27 mouse cellular contexts compared by ENCODE assay signal in the genomic region with DNA sequence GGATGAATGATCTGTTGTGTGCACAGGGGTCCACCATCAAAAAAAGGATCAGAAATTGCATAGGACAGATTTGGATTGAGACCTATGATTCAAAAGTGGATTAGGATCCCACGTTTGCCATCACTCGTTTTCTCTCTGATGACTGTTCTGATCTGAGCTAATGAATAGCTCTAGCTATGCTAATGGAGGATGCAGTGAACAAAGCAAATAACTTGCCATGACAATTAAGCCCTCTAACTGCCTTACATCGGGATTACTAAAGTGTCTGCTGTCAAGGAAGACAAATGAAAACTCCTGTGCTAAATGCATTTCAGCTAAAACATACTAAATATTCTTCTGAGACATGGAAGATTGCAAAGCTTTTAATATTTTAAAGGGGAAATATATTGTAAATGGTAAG.
"Had no signal": no experiment of that assay in that cellular context is flagged by ENCODE, and none has a peak within 500 bp of the region (broad histone marks: within the 10 kb centered on the region; RNA-seq: fewer than 3 reads in every experiment).

No protein-coding gene starts in this region.

- ATAC-seq: hindbrain, embryonic 16.5 days; inflammation-experienced regulatory T-cells, adult 6 months; intestine, embryonic 15.5 days; intestine, postnatal 0 days had no signal

- H3K4me3 ChIP-seq: heart, embryonic 10.5 days; heart, embryonic 12.5 days; hindbrain, embryonic 10.5 days; hindbrain, embryonic 12.5 days; intestine, embryonic 15.5 days; layer of hippocampus, adult 2 months; left cerebral cortex, adult 2 months; limb, embryonic 10.5 days; limb, embryonic 12.5 days; liver, embryonic 13.5 days; liver, embryonic 15.5 days had no signal

- H3K4me2 ChIP-seq: heart, embryonic 12.5 days; hindbrain, embryonic 12.5 days; hindbrain, embryonic 14.5 days; intestine, embryonic 15.5 days; limb, embryonic 12.5 days; liver, embryonic 11.5 days; liver, embryonic 13.5 days; liver, embryonic 15.5 days had no signal

- H3K4me1 ChIP-seq: heart, embryonic 10.5 days; heart, embryonic 12.5 days; hindbrain, embryonic 10.5 days; hindbrain, embryonic 12.5 days; intestine, embryonic 15.5 days; limb, embryonic 10.5 days; limb, embryonic 12.5 days; liver, embryonic 13.5 days; liver, embryonic 15.5 days had no signal

- H3K27me3 ChIP-seq: heart, embryonic 12.5 days; hindbrain, embryonic 12.5 days; intestine, embryonic 15.5 days; limb, embryonic 12.5 days; liver, embryonic 13.5 days; liver, embryonic 15.5 days had no signal

- H3K9ac ChIP-seq: heart, embryonic 12.5 days; hindbrain, embryonic 12.5 days; hindbrain, embryonic 14.5 days; intestine, embryonic 15.5 days; limb, embryonic 12.5 days; liver, embryonic 13.5 days; liver, embryonic 15.5 days had no signal

- DNase-seq: gastrocnemius, postnatal 10 days; gastrocnemius, postnatal 25 days; heart, adult 18-20 months; heart, postnatal 10 days; heart, postnatal 4 days; kidney, adult 18-20 months; kidney, adult 8-10 months; kidney, postnatal 10 days; kidney, postnatal 25 days; kidney, postnatal 4 days; liver; liver, embryonic 13.5 days had no signal

- H3K27ac ChIP-seq: heart, embryonic 10.5 days; hindbrain, embryonic 10.5 days; hindbrain, embryonic 12.5 days; hindbrain, embryonic 14.5 days; intestine, embryonic 15.5 days; layer of hippocampus, adult 2 months; left cerebral cortex, adult 2 months; limb, embryonic 10.5 days; limb, embryonic 12.5 days; liver, embryonic 13.5 days; liver, embryonic 15.5 days had no signal

- H3K9me3 ChIP-seq: heart, embryonic 10.5 days; heart, embryonic 12.5 days; hindbrain, embryonic 10.5 days; hindbrain, embryonic 12.5 days; intestine, embryonic 15.5 days; limb, embryonic 10.5 days; limb, embryonic 12.5 days; liver, embryonic 13.5 days; liver, embryonic 15.5 days had no signal

- H3K36me3 ChIP-seq: heart, embryonic 10.5 days; heart, embryonic 12.5 days; hindbrain, embryonic 10.5 days; hindbrain, embryonic 12.5 days; intestine, embryonic 15.5 days; limb, embryonic 10.5 days; limb, embryonic 12.5 days; liver, embryonic 13.5 days; liver, embryonic 15.5 days had no signal
